Mouse (Mus musculus): ENCODE results near the gene Pear1. TPM values are rescaled to one million over a fixed set of nuclear protein-coding genes. Genes with fewer than 3 reads are reported as not detected.

The Pear1 gene
- total RNA-seq (2023): 1 to 10 TPM in 1 of 2 experiments, under 1 TPM in 1; 0.22 to 1.3 TPM

GRCm38 (mm10) chr3:87824206-87824605 lies at the start of gene Pear1:
Gene Pear1 (minus strand): TSS chr3:87824306.

GRCm38 (mm10) chr3:87846650-87847110 lies 22.6 kb upstream of the Pear1 start, which contains the start of gene Sh2d2a:
Gene Sh2d2a (plus strand): TSS chr3:87846755.

GRCm38 (mm10) chr3:87796736-87797334 lies 27.3 kb downstream of the Pear1 start, which contains the start of gene Insrr:
Gene Insrr (plus strand): TSS chr3:87796951.

GRCm38 (mm10) chr3:87794922-87795325 lies 29.2 kb downstream of the Pear1 start, which contains the start of gene Ntrk1:
Gene Ntrk1 (minus strand): TSS chr3:87795162.

GRCm38 (mm10) chr3:87748431-87748830 lies 75.7 kb downstream of the Pear1 start, which contains the start of gene Lrrc71:
Gene Lrrc71 (minus strand): TSS chr3:87748625.

Other genes with a start within 250 kb of the Pear1 start
- gene Arhgef11, start 206.7 kb downstream of the Pear1 start, total RNA-seq (2023): 10 to 100 TPM; 22.8 to 26.4 TPM
- gene Lrrc71, start 75.7 kb downstream of the Pear1 start, total RNA-seq (2023): under 1 TPM; 0.31 to 0.94 TPM
- not detected for gene Ntrk1, start 29.1 kb downstream of the Pear1 start, total RNA-seq (2023)
- not detected for gene Insrr, start 27.4 kb downstream of the Pear1 start, total RNA-seq (2023)
- under 1 TPM; 0.57 to 0.70 TPM for gene Sh2d2a, start 22.4 kb upstream of the Pear1 start, total RNA-seq (2023)
- gene Prcc, start 61.3 kb upstream of the Pear1 start, total RNA-seq (2023): 10 to 100 TPM; 30.5 to 30.9 TPM
- 100 to 1,000 TPM; 117 to 149 TPM for gene Hdgf, start 82.0 kb upstream of the Pear1 start, total RNA-seq (2023)
- gene Mrpl24, start 95.2 kb upstream of the Pear1 start, total RNA-seq (2023): 10 to 100 TPM; 65.4 to 71.5 TPM
- 10 to 100 TPM; 23.2 to 24.4 TPM for gene Isg20l2, start 106.0 kb upstream of the Pear1 start, total RNA-seq (2023)
- gene Rrnad1, start 106.4 kb upstream of the Pear1 start, total RNA-seq (2023): 10 to 100 TPM in 1 of 2 experiments, 1 to 10 TPM in 1; 9.9 to 12.1 TPM
- gene Crabp2, start 124.4 kb upstream of the Pear1 start, total RNA-seq (2023): not detected
- not detected for gene Nes, start 146.8 kb upstream of the Pear1 start, total RNA-seq (2023)
- gene Bcan, start 175.9 kb upstream of the Pear1 start, total RNA-seq (2023): not detected
- gene Hapln2, start 203.3 kb upstream of the Pear1 start, total RNA-seq (2023): not detected
- gene Gpatch4, start 218.8 kb upstream of the Pear1 start, total RNA-seq (2023): 1 to 10 TPM; 2.5 to 5.9 TPM
- 10 to 100 TPM; 26.4 to 30.3 TPM for gene Naxe, start 234.2 kb upstream of the Pear1 start, total RNA-seq (2023)

Measured in neutrophil, adult 83 days (primary cell).